In the genomic region with DNA sequence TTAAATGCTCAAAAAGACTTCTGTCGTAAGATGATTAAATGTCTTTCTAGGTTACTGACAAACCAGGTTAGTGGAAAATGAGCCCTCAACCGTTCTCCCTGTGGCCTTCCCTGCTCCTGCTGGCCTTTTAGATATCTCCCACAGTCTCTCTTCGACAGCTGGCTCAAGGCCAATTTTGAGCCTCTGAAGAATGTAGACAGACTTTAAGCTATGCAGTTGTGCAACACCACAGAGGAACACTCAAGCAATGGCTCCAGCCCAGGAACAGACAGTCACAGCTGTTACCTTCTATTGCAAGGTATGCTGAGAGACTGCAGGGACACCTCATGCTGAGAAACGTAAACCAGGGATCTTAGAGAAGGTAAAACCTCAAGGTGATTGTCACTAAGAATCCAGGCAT, we compare ENCODE assay signal across 7 mouse cellular contexts.
DNase-seq lines count a peak whose midpoint lies in the region.

No protein-coding gene starts in this region.

- DNase-seq in 416B (ENCODE audit: low read depth) (peak; percentile 11), NIH3T3 (ENCODE audit: low read depth) (peak; percentile 75)
- peak; percentile 50 for DNase-seq in heart, adult 8-10 months (ENCODE audit: low spot score)
- peak; percentile 81 for DNase-seq in kidney, postnatal 10 days
- peak; percentile 41 for DNase-seq in ovary, postnatal 36 days (ENCODE audit: low spot score)
- no peak for DNase-seq in c-Kit-positive CD71-positive TER-119-positive erythroid progenitor cells, embryonic 14.5 days (ENCODE audit: low spot score)
- no peak for DNase-seq in natural killer cell, adult 2 months (ENCODE audit: low spot score in 2 of 2)

Comparison
In these comparisons a context has a peak if more than half of its experiments do, and no peak if none do; other contexts are left out.
1. DNase-seq: peak in 416B (single experiment), NIH3T3 (single experiment), heart, adult 8-10 months (single experiment), kidney, postnatal 10 days (single experiment) and ovary, postnatal 36 days (single experiment); none in c-Kit-positive CD71-positive TER-119-positive erythroid progenitor cells, embryonic 14.5 days (single experiment) and natural killer cell, adult 2 months (0 of 2).